Mouse (Mus musculus): ENCODE data around the gene Gfral.
A peak's percentile ranks its signal among the peaks of the same experiment; 100 is the strongest.

Gene Gfral

DNA sequence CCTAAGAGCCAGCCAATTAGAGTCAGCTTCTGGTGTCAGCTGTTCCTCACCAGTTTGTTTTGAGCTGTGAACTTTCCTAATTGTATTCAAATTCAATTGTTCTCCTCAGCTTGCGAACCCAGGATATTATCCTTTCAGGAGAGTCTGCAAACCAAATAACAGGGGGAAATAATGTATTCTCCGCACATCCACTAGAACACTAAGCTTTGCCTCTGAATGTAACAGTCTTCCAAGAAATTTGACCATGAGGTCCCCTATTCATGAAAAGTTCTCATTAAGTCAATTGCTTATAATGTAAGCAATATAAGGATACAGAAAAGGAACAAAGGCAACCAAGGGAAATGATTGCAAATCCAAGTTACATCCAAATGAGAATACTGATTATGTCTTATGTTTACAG is at the start of gene Gfral:
TSS of gene Gfral (minus strand) at position 101 of the 400 bp plus-strand sequence.
- no peak for DNase-seq (ENCODE audit: low spot score in 2 of 2)

DNA sequence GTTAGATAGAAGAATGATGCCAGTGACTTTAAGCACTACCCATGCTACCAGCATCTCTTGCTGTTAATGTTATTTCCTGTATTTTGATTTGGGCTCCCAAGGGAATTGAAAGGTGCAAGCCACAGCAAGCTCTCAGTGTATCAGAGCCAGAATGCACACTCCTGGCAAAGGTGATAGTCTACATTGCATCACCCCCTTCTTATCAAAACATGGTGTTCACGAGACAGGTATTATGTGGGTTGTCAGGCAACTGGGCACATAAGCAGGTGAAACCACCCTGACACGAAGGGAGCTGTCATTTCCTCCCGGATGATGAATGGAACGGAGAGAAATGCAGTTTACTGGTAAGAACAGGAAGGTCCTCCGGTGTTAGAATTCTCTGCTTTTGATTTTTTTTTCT is 44.3 kb upstream of the Gfral start:
- DNase-seq (ENCODE audit: low spot score in 2 of 2): no peak

DNA sequence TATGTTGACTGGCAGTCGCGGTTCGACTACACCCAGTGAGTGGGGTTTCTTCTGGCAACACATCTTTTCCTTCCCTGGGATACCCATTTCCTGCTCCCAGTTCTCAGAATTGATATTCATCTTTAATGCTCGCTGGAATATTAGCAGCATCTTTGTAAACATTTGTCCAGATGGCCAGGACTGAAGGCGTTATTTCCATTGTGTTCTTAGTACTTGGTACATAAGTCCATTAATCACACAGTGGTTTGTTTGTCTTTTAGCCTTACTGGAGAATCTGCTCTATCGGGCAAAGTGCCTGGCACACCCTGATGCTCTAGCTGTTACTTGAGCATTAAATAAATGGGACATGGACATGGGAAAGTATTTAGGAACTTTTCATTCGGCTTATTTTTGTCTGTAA is 39.1 kb upstream of the Gfral start:
- no peak for DNase-seq (ENCODE audit: low spot score in 2 of 2)

DNA sequence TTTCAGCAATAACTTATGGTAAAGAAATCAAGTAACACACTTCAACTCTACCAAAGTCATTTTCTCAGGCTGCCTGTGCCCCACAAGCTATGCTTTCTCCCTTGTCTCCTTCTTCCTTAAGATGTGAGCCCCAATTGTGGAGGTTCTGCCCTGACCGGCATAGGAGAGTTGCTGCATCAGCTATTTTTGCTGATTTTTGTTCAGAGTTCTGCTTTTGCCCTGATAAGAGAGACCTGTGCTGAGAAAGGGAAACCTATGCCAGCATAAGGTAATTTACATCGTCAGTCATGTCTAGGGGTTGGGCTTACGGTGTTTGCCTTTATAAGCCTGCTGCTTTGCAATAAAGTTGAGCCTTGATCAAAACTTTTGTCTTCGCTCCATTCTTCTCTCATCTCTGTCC is 38.7 kb upstream of the Gfral start:
- no peak for DNase-seq (ENCODE audit: low spot score in 2 of 2)

DNA sequence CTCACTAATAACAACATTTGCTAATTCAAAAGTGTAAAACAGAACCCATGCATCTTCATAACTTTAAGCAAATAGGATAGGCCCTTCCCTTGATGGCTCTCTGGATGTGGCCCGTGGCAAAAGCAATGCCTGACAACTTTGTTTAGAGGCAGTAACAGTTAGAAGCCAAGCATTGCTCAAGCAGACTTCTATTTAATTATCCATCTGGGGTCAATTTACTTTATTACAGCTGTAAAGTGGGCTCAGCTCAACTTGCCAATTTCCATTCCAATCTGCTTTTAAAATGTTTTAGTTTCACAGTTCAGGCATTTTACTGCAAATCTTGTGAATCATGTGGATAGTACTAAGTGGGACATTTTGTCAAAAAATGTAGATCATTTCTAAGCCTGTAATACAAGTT is 28.9 kb upstream of the Gfral start:
- no peak for DNase-seq (ENCODE audit: low spot score in 2 of 2)

DNA sequence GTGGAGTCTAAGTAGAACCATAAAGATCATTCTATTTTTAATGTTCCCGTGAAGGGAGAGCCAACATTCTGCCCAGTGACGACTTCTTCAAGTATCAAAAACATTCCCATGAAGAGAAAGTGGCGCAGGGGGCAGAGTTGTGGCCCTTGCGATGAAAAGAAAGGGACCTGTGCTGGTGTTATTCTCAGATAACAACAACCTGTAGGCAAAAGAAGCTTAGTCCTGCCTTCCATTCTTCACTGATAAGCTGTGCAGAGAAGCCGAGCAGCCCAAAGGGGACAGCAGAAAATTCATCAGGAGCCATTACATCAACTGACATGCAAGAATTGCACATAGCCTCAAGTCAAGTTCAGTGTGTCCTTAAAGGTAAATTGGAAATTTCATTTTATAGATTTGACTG is 24.5 kb upstream of the Gfral start:
- DNase-seq (ENCODE audit: low spot score in 2 of 2): no peak

DNA sequence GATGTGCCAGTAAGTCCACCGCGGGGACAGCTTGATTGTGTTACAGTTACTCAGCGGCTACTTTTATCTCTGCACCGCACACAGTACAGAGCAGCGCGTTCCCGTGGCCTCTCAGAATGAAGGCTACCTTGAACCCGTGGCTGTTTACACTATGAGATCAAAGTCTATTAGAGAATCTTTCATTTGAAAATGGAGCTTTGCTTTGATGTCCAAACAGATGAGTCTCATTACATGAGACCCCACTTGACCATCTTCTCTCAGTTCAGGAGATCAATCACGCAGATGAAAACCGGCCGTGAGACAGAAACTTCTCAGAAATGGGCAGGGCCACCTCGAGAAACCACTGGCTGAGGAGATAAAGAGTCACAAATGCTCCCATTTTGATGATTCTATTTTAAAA is 23.8 kb upstream of the Gfral start:
- DNase-seq (ENCODE audit: low spot score in 2 of 2): no peak

DNA sequence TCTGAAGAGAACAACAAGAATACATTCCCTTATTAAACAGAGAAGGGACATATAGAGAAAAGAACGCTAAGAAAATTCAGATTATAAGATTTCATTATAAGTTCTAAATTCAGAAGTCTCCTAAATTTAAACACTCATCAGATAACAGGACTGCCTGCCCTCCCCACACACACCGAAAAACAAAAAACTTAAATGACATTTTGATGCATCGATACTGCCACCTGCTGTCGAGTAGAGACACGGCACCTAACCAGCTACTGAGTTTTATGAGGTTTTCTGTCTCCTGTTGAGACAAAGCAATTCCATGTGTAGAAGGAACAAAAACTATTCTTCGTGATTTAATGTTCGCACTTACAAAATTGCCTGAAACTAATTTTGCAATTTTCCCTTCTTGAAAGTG is 23.2 kb upstream of the Gfral start:
- DNase-seq (ENCODE audit: low spot score in 2 of 2): peak; percentile 22 to 39

DNA sequence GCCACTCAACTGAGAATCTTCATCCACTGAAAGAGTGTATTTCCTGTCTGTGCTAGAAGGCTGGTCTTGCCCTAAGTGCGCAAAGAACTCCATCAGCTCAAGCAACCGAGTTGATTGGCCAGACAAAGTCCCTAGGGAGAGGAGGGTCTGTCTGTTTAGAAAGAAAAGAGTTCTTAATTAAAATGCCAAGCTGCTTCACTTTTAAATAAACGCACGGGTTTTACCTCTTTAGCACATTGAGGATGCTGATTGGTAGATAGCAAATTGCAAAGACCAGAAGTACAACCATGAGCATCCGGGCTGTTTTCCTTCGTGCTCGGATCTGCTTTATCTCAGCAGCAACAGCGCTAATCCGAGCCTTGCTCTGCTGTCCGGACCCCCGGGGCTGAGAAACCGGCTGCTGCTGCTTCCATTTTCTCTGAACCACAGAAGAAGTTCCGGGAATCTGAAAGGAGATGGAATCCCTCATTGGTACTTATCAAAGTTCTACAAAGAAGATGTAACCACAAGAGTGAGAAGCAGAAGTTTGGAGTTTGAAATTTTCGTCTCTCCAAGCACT is 22.6 kb upstream of the Gfral start:
- DNase-seq (ENCODE audit: low spot score in 2 of 2): no peak

DNA sequence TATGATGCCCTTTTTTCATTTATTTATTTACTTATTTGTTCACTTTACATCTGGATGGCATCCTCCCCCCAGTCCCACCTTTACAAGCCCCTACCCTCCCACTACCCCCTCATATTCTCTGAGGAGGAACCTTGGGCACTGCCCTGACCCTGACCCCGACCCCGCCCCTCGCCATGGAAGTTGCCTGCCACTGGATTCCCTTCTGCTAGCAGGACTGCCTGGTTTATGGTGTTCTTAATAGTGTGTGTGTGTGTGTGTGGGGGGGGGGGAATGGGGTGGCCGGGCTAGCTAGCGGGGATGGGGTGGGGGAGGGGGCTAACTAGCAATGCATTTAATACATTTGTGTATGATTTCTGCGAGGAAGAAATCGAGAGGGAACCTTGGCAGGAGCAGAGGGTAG is 21.4 kb upstream of the Gfral start:
- DNase-seq (ENCODE audit: low spot score in 2 of 2): no peak

DNA sequence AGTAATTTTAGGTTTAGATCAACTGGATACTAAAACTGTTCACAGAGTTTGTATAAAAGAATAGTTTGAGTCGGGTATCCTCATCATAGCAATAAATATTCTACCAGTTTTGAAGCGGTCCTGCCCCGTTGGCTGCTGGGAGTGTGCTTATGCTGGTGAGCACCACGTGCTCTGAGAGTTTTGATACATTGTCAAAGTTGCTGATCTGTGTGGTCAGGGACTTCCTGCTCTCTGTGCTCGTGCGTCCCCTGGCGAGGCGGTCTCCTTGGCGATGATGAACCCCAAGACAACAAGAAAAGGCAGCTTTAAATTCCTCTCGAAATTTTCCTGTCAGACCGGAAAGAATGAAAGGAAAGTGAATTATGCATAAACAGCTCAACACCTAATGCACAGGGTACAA is 16.9 kb upstream of the Gfral start:
- DNase-seq (ENCODE audit: low spot score in 2 of 2): no peak

DNA sequence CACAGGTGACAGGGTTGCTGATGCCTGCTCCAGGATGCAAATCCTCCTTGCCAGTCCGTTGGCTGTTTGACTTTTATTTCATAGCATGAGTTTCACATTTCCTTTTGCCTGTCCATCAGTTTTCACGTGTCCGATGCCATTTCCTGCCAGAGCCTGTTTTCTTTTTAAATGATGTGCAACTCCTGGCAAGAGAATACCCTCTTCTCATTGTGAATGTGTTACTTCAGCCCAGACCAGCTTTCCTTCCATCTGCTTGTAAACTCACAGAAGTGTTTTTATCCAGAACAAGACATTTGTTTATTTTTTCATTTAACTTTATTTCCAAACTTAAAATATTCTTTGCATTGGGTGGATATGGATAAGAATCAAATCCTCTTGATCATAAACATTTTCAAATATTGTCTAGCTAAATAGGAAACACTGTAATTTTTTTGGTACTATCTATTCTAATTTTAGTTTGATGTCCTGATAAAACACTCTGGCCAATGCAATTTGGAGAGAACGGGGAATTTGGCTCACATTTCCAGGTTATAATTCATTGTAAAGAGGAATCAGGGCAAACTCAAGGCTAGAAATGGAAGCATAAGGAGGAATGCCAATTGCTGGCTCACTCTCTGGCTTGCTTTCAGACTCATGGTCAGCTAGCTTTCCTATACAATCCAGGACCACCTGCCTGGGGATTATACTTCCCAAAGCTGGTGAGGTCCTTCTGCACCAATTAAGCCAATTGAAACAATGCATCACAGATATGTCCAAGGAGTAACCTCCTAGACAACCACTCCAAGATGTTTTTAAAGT is 3.9 kb upstream of the Gfral start:
- DNase-seq (ENCODE audit: low spot score in 2 of 2): no peak

DNA sequence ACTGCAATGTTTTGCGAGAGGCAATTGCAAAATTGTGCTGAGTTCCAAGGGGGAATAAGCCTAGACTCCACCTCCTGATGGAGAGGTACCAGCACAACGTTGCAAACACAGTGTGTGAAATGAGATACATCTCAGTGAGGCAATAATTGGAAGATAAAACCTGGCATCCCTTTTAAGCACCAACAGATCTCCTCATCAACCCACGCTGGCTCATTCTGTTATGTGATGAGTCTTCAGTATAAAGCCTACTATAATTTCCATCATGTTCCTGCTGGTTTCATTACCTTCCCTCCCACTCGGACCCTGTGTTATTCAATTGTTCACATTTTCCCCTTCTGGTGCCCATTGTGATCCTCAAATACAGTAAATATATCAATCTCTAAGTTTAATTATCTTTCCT is 1.2 kb upstream of the Gfral start:
- no peak for DNase-seq (ENCODE audit: low spot score in 2 of 2)

DNA sequence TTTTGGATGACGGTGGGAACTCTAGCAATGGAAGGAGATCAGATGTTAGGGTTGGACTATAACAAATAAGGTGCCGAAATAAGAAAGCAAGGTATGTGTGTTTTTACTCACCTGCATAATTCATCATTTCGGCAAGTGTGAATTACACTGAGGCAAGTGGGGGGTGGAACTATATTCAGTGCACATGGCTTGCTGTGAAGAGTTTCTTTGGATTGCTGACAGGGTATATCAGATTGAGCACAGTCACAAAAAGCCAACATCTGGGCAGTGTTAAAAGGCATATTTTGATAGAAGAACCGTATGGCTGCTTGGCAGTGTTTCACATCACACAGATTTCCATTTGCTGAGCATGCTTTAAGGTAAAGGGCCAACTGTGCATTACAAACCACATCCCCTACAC is 16.5 kb downstream of the Gfral start:
- no peak for DNase-seq (ENCODE audit: low spot score in 2 of 2)

DNA sequence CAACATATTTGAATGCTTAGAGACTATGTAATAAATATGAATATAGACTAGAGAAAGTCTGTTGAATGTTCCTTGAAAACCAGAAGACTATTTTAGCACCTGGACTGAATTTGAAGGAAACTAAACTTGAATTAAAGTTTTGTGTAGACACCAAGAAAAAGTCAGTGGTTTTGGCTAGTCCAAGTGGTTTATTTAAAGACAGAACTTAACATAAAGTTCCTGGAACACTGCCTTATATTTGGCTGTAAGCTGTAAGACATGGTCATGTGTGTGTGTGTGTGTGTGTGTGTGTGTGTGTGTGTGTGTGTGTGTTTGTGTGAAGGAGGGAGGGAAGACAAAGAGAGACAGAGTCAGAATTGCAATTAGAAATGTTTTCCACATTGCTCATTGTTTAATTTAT is 34.2 kb downstream of the Gfral start:
- DNase-seq (ENCODE audit: low spot score in 2 of 2): no peak

DNA sequence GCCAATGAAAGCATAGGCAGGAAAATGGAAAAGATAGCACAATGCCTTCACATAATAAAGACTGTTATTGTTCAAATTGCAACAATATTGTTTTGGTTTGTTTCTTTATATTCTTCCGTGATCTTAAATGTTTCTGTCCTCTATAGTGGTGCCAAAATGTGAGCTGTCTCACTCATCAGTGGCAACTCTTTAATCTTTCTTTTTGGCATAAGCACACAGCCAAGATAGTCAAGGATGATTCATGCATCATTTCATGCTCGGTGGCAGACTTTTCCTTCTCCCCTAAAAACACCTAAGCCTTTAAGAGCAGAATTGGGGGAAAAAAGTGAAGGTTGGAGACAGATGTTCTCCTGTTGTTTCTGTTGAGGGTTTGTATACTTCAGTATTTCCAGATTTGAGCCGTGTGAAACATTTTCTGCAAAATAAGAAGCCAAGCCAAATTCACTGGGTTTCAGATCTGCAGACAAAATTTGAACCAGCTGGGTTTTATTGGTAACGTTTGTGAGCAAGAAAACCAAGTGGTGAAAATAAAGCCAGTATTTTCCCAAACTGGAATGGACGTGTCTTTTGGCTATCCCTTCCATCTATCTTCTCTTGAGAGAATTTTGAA is 40.7 kb downstream of the Gfral start:
- DNase-seq (ENCODE audit: low spot score in 2 of 2): no peak

DNA sequence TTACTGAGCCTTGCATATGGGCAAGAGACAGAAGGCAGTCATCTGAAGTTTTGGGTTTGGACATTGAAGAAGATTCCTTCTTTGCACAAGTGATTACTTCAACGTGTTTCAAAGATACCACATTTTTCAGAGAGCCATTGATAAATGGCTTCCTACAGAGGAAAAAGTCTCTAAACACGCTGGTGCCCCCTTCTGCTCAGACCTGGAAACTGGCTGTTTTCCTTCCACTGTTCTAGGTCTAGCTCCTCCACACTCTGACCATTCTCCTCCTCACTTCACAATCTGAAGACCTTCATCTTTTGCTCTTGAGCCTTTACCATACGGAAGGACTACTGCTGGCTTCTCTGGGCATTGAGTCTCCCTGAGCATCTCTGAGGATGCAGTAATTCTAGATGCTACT is 45.1 kb downstream of the Gfral start:
- DNase-seq (ENCODE audit: low spot score in 2 of 2): peak in 1 of 2 experiments; percentile 17

DNA sequence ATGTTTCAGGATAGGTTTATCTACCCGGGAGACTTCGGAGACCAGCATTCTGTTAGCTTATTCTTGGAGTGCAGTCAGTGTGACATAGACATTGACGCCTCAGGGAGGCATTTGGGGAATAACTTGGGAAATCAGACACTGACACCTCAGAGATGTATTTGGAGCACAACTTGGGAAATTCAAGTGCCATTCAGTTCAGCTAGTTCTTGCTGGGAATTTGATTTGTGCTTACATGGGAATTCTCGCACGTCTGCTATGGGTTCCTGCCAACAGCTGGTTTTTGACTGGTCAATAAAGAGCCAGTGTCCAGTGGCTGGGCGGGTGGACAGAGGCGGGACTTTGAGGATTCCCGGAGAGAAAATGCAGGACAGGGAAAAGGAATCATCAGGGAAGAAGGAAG is 51.0 kb downstream of the Gfral start:
- DNase-seq (ENCODE audit: low spot score in 2 of 2): no peak

DNA sequence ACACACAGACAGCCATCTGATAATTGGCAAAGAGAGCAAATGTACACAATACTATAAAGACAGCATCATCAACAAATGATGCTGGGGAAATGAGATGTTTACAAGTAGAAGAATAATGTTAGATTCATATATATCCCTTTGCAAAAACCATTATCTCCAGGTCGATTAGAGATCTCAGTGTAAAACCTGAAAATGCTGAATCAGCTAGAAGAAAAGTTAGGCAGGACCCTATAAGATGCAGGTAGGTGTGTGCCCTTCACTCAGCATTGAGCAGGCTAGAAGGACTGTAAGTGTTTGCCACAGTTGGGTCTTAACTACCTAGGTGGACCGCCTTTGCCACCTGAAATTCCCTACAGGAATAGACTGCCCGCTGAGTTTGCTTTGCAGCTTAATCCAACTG is 67.9 kb downstream of the Gfral start:
- no peak for DNase-seq (ENCODE audit: low spot score in 2 of 2)

DNA sequence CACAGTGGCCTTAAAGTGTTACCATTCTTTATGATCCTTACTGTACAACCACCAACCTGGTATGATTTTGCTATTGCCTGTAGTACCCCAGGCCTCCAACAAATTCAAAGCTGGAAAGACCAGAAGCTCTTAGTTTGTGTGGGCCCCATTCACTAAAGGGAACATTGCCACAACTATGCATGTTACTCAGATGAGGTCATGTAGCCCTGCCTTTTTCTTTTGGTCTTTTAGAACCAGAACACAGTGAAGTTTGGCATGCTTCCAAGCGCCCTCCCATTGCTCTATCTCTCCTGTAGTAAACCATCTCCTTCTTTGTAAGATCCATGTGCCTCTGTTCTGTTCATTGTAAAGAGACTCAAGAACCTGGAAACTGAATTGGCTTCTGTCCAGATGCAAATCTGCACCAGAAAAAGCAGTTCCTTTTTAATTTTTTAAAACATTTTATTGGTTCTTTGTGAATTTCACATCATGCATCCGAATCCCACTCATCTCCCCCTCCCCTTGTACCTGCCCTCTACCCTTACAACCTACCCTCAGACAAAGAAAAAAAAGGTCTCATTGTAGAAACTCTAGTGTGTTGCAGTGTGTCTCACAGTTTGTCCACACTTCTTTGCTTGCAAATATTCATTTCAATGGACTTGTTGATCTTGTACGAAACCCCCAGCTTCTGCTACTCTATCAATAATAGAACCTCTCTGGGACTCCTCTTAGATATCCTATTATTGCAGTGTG is 74.9 kb downstream of the Gfral start:
- DNase-seq (ENCODE audit: low spot score in 2 of 2): no peak

DNA sequence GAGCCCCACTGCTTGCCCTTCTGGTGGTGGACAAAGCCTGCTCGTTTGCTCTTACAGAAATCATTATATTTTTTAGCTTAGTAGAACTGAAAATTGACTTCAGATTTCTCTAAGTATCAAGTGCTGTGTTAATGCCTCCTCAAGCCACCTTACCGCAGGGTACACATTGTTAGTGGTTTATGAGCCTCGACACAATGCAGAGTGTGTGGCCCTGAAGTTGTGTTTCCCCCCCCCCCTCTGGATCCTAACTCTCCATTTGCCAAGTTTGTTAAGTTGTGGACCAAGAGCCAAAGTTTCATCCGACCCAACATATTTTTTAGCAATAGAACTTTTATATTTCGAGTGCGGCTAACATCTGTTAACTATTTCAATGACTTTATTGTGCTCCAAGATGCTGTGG is 79.4 kb downstream of the Gfral start:
- DNase-seq (ENCODE audit: low spot score in 2 of 2): no peak

DNA sequence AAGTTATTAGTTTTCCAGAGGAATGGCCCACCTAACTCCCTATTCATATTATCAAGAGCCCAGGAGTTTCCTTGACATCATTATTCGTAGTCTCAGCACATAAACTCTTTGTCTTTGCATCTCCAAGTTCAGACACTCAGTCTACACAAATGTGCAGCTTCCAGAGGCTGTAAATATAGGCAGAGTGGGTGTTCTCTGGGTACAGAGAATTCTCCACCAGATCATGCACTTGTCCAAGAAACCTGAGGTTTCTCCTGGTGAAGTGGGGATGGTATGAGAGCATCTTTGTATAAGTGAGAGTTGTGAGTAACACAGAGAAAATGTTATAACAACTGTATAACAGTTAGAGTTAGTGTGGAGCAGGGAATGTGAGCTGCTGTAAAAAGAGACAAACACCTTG is 84.1 kb downstream of the Gfral start:
- no peak for DNase-seq (ENCODE audit: low spot score in 2 of 2)

DNA sequence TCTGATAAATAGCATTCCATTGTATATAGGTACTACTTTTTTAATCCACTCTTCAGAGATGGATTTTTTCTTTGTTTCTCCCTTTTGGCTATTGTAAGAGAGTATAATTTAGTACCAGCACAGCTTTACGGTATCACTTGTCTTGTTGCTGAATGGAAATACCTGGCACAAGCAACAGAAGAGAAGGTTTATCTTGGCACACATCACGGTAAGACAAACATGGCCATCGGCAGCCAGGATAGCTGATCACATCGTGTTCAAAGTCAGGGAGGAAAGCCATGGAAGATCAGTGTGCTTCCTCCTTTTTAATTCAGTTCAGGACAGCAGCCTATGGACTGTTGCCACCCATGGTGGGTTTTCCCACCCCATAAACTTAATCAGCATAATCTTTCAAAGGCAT is 89.2 kb downstream of the Gfral start:
- no peak for DNase-seq (ENCODE audit: low spot score in 2 of 2)
